Mouse (Mus musculus) layer of hippocampus, adult 11-12 months (tissue): ENCODE results near the gene Dnmt3l.
"Not testable (repeated sequence)": the region's sequence is repeated elsewhere in the genome, so short reads cannot be mapped to it uniquely, and the experiment has no call there.

Source experiments
- DNase-seq: peaks from one replicate; pipeline ENCODE4 v3.0.0; 2022; ENCODE audit warnings: low spot score

Gene Dnmt3l

DNA sequence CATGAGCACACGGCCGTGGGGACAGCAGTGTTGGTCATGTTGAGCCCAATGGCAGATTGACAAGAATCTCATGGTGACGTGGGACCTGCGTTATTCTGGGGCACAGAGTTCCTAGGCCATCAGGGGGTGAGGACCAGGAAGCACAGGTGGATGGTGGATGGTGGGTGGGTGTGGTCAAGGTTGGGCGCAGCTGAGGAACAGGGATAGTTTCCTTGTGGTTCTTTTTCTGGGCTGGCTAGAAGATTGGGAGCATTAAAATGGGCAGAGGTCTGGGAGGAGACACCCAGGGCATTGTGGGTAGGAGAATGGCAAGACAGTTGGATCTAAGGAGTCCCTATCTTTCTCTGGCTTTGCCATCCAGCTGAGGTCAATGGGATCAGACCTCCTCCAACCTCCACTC is at the start of gene Dnmt3l:
TSS of gene Dnmt3l (plus strand) at position 301 of the 400 bp plus-strand sequence.
- no peak for DNase-seq

DNA sequence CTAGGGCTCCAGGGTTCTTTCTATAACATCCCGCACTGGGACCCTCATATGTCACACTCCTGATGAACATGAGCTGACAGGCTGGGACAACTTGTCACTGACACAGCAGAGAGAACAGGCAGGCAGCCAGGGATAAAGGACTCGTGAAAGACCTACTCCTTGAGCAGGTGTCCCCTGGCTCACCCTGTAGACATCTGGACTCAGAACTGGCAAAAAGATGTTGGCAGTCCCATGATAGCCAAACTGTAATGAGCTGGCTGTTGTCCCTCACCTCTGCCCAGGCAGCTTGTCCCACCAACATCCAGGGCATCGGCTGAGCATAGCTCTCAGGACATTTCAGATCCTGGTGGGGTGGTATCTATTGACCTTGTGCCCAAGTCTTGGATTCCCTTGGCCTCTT is 46.1 kb upstream of the Dnmt3l start:
- no peak for DNase-seq

- no peak for DNase-seq
These were observed 41.5 kb upstream of the Dnmt3l start for GRCm38 (mm10) chr10:78000200-78000599.

- DNase-seq: peak; percentile 89
These were observed 40.0 kb upstream of the Dnmt3l start for GRCm38 (mm10) chr10:78001796-78002195.

DNA sequence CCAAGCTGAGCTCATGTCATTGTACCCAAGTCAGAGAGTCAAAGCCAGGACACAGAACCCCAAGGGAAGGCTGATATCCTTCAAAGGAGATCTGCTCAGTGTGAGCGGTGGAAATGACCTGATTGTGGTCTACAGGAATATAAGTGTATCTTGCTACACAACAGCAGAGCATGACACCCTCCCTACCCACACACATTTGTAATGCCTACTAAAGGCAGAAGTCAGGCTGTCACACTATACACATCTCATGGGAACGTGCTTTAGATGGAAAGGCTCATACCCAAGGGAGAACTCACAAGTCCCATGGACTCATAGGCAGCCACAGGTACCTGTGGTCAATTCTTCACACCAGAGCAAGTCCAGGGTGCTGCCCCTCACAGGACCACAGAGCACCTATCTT is 39.4 kb upstream of the Dnmt3l start:
- no peak for DNase-seq

- DNase-seq: peak; percentile 50
These were observed 37.2 kb upstream of the Dnmt3l start for GRCm38 (mm10) chr10:78004479-78005100.

- DNase-seq: no peak
These were observed 35.8 kb upstream of the Dnmt3l start for GRCm38 (mm10) chr10:78005791-78006438.

GRCm38 (mm10) chr10:78007203-78007602 is 34.5 kb upstream of the Dnmt3l start:
- no peak for DNase-seq

DNA sequence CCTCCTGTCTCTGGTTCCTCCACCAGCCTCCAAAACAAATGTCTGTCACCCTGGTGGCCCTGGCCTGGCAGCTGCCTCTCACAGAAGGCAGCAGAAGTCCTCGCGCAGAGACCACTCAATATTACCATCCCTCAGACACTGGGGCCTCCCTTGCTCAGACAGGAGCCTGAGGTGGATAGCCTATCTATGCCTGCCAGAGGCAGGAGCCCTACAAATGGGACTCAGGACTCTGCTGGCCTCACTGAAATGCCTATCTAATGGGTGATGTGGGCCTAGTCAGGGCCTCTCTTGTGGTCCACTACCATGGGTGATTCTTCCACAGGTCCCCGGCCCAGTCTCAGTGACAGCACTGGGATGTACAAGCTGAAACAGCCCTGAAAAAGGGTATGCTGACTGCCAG is 33.6 kb upstream of the Dnmt3l start:
- DNase-seq: no peak

GRCm38 (mm10) chr10:78009184-78009944 is 32.4 kb upstream of the Dnmt3l start:
- DNase-seq: peak; percentile 93

DNA sequence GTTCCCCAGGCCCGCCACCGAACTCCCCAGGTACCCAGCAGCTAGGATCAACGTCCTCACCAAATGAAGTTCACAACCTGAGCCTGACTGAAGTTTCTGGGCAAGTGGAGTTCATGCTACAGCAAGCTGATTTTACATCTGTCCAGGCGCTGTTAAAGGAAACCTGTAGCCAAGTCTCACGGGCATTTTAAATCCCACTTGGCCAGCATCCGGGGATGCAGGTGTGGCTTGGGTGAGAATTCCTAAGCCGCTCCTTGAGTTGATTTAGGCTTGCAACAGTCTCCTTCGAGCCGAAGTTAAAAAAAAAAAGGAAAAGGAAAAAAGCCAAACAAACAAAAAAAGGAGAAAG is 31.8 kb upstream of the Dnmt3l start, which contains the start of gene Pfkl:
TSS of gene Pfkl (minus strand) at position 139 of the 349 bp plus-strand sequence.
- DNase-seq: no peak

DNA sequence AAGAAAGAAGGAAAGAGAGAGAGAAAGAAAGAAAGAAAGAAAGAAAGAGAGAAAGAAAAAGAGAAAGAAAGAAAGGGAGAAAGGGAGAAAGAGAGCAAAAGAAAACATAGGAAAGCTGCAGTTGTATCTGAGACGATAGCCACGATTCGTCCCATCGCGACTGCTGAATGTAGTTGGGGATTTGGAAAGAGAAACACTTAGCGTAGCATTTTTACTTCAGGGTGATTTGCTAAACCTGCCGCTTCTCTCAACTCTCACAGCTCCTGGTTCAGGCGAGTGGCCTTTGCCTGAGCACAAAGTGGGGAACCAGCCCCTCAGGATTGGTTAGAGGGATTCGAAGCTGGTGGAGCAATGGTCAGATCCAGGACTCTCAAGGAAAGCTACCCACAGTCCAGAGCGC is 31.4 kb upstream of the Dnmt3l start:
- DNase-seq: no peak

- not testable (repeated sequence) for DNase-seq
These were observed 30.6 kb upstream of the Dnmt3l start for GRCm38 (mm10) chr10:78011116-78011515.

- no peak for DNase-seq
These were observed 28.9 kb upstream of the Dnmt3l start for GRCm38 (mm10) chr10:78012661-78013495.

- no peak for DNase-seq
These were observed 26.3 kb upstream of the Dnmt3l start for GRCm38 (mm10) chr10:78015489-78015888.

GRCm38 (mm10) chr10:78016366-78016765 is 25.4 kb upstream of the Dnmt3l start:
- no peak for DNase-seq

DNA sequence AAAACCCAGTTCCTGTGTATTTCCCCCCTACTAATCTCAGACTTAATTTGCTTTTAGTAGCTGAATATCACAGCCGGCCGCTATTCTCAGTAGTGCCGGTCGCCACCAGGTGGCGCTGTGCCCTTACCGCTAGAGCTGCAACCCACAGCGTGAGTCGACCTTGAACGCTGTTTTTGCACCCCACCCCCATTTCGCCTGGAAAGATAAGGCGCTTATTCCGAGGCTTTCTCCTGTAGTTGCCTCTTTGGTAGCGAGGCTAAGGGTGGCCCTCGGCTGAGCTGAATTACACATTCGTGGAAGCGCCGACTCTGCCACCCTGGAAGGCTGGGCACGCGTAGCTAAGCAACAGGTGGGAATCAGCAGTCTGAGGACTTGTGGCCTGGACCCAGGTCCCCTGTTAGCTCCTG is 22.9 kb upstream of the Dnmt3l start:
- DNase-seq: peak; percentile 74

DNA sequence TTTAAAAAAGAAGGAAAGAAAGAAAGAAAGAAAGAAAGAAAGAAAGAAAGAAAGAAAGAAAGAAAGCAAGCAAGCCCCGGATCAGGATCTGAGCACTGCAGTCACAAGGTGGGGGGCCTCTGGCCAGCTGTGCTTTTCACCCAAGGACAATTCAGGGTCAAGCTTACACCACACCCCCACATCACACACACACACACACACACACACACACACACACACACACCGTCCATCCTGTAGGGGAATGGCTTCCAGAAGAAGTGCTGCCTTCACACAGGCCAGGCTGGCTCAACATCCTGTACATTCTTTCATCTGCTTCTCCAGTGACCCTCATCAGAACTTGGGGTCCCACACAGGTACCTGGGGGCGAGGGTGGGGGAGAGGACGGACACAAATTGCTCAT is 22.5 kb upstream of the Dnmt3l start:
- DNase-seq: no peak

DNA sequence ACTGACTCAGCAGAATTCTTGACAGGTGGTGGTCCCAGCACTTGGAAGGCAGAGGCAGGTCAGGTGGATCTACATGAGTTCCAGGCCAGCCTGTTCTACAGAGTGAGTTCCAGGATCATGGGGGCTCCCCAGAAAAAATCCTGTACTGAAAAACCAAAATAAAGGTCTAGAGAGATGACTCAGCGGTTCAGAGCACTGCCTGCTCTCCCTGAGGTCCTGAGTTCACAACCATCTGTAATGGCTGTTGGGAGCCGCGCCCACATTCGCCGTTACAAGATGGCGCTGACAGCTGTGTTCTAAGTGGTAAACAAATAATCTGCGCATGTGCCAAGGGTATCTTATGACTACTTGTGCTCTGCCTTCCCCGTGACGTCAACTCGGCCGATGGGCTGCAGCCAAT is 21.8 kb upstream of the Dnmt3l start:
- not testable (repeated sequence) for DNase-seq

DNA sequence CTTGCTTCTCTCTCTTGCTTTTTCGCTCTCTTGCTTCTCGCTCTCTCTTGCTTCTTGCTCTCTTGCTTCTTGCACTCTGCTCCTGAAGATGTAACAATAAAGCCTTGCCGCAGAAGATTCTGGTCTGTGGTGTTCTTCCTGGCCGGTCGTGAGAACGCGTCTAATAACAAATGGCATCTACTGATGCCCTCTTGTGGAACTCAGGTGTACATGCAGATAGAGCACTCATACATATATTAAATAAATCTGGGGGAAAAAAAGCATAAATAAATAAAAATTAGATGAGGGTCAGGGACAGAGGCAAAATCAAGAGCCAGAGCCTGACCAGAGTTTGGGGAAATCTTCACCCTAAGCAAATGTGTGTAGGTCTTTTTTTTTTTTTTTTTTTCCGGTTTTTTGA is 16.3 kb upstream of the Dnmt3l start:
- DNase-seq: not testable (repeated sequence)

- DNase-seq: peak; percentile 76
These were observed 13.6 kb upstream of the Dnmt3l start for GRCm38 (mm10) chr10:78028129-78028528.

DNA sequence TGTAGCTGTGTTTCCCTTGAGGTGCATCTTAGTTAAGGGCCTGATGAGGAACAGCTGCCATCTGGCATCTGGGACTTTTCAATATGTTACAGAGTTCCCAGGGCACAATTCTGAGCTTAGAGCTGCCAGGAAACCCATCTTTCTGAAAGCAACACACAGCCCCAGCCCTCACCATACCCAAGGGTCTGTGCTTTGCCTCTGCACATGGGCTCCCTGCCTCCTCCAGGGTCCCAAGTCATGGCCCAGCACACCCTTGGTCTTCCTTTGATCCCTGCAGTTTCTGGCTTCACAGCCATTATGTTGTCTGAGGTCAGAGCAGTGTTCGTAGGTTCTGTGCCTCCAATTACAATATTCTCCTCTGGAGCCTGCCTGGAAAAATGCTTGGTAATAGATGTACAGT is 12.7 kb upstream of the Dnmt3l start:
- no peak for DNase-seq
